Mouse (Mus musculus): ENCODE measurements at regions not wholly inside any gene's neighbourhood (a gene's known extent, or its start where the extent isn't known, plus 50 kb on each side); places are given as distances from the start of the nearest gene placed in this dataset.
A peak's percentile ranks its signal among the peaks of the same experiment; 100 is the strongest.
"Not testable (repeated sequence)": the region's sequence is repeated elsewhere in the genome, so short reads cannot be mapped to it uniquely, and the experiment has no call there.

DNA sequence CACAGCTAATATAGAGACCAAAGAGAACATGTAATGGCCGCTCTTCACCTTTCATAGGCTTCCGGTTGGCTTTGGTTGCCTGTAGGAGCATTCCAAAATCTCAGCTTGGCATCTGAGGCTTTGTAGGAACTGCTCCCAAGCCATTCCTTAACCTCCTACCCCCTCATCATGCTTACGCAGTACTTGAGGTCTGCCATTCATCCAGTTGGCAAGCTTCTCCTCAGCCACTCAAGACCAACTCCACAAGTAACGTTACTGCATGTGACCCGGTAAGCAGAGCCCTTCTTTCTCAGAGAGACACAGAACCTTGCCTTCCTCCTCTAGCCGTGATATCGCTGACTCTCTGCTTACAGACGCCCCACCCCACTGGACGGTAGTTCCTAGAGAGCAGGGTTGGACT lies 94.6 kb upstream of the Ttc29 start:
- DNase-seq: no peak
- intact Hi-C loops (cut with DNase I): no loop called here

DNA sequence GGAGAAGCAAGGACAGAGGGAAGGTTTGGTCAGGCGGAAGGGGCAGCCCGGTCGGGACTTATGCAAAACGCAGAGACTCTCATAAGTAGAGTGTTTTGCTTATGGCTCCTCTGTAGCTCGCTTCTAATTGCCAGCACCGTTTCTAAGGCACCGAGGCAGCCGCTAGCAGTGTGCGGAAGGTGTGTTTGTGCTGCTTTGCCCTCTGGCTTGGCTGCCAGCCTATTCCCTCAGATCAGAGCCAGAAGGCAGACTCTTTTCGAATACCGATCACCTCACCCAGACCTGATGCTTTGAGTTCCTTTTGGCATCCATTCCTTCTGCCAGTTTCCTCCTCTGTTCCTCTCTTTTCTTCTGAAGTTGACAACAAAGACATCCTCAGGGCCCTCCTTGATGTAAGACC lies 93.4 kb upstream of the Ttc29 start:
- intact Hi-C loops (cut with DNase I): loop anchor here (10.0 kb wide), 1 partner anchor 495 kb away; no protein-coding TSS in a partner anchor
- DNase-seq: peak; percentile 9 to 20

GRCm38 (mm10) chr8:78124248-78124647 lies 88.8 kb upstream of the Ttc29 start:
- intact Hi-C loops (cut with DNase I): loop anchor here (10.0 kb wide), 1 partner anchor 499 kb away; no protein-coding TSS in a partner anchor
- peak in 1 of 2 experiments; percentile 36 for DNase-seq

- peak; percentile 35 to 39 for DNase-seq
- intact Hi-C loops (cut with DNase I): loop anchor here (2.0 to 10.0 kb wide), 2 partner anchors 65 to 503 kb away; no protein-coding TSS in a partner anchor
These were observed 85.2 kb upstream of the Ttc29 start for GRCm38 (mm10) chr8:78127852-78128251.

GRCm38 (mm10) chr8:78129061-78129460 lies 84.0 kb upstream of the Ttc29 start:
- no peak for DNase-seq
- intact Hi-C loops (cut with DNase I): loop anchor here (2.0 to 10.0 kb wide), 2 partner anchors 66 to 504 kb away; no protein-coding TSS in a partner anchor

DNA sequence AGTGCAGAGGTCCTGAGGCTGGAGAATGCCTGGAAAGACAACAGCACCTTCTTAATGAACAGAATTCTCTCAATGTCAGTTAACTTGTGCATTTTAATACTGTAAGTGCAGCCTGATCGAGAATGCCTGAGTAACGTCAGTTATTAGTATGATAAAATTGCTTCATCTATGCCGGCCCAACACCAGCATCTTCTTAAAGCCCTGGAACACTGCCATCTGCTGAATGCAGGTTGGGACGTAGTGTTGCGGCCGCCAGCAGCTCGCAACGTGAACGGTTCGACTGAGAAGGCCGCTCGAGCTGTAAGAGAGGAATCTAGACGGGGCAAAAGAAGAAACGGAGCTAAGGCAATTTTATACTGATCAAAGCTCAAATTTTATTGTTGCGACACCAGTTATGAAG lies 73.6 kb upstream of the Ttc29 start:
- intact Hi-C loops (cut with DNase I); DNase-seq: not testable (repeated sequence)

- DNase-seq: no peak
- intact Hi-C loops (cut with DNase I): no loop called here
These were observed 65.9 kb upstream of the Ttc29 start for GRCm38 (mm10) chr8:78147170-78147569.

DNA sequence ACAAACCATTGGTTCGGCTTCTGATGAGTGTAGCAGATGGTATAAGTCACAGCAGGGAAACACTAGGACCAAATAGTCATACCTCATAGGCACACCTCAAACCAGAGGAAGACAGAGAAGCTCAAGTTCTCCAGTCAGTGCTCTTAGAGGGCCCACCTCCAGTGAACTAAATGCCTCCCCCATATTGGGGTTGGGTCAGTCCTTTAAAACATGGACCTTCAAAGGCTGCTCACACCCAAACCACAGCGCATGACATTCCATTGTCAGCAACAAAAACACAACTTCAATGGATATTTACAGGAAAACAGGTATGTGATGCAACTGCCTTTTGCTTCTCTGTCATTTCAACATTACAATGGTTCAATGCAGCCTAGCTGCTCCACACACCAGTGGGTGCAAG lies 65.1 kb upstream of the Ttc29 start:
- no peak for DNase-seq
- intact Hi-C loops (cut with DNase I): no loop called here

- DNase-seq: no peak
- intact Hi-C loops (cut with DNase I): no loop called here
These were observed 58.2 kb upstream of the Ttc29 start for GRCm38 (mm10) chr8:78154873-78155272.

DNA sequence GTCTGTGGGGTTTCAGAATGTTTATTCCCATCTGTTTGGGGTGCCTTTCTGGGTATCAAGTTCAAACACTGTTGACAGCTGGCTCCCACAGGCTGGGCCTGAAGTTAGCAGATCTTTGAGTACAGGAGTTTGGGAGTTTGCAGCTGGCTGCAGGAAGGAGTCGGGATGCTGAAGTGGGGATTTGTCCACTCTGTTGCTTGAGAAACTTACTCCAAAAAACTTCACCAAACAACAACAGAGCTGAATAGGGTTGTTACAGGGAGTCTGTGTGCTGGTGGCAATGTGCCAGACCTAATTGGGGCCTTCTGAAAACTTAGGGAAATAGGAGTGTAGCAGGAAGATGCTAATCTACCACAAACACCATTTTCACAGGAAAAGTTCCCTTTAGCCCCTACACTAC lies 51.1 kb upstream of the Ttc29 start:
- no peak for DNase-seq
- intact Hi-C loops (cut with DNase I): no loop called here

DNA sequence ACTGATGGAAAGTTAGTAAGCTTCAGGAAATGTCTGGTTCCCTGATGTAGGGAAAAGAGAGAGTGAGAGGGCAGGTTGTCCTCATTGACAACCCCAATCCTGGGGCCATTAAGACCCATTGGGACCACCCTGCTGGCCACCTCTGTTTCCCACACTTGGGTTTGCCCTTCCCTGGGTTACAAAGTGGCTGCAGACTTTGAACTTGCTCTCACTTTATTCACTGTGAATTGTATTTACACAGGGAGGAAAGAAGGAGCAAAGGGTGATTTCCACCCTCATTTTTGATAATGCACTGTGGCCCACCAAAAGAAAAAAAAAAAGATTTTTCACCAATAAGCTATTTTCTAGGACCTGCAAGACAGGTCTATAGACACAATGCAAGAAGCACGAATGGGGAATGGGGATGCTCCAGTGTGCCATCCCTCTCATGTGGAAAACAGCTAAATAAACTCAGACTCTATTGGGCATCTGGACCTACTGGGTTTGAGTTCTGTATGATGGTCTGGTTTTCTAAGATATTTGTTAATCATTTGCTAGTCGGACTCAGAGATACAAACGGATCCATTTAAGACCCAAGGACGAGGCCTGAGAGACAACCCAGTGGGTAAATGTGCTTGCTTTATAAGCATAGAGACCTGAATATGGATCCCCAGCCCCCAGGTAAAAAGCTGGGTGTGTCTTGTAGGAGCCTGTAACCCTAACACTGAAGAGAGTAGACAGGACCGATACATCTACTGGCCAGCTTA lies 50.2 kb upstream of the Ttc29 start:
- intact Hi-C loops (cut with DNase I): no loop called here
- DNase-seq: no peak
